ENCODE assay signal across 23 mouse cellular contexts in genomic region chr8:80189797-80190509, GRCm38 (mm10).
DNase-seq lines count a peak whose midpoint lies in the region; ATAC-seq lines count a peak whose summit lies in the region.
"Had no signal": no experiment of that assay in that cellular context is flagged by ENCODE, and none has a peak within 500 bp of the region (broad histone marks: within the 10 kb centered on the region; RNA-seq: fewer than 3 reads in every experiment).

No protein-coding gene starts in this region.

- no peak overlapping the region for H3K9ac ChIP-seq in forebrain, embryonic 16.5 days (replicated peaks; ENCODE audit: low read depth, low read length)
- H3K9ac ChIP-seq in limb, embryonic 12.5 days (replicated peaks), result no peak overlapping the region
- H3K9ac ChIP-seq in neural tube, embryonic 14.5 days (replicated peaks; ENCODE audit: low read depth, low read length), result no peak overlapping the region
- H3K9ac ChIP-seq in hindbrain, embryonic 16.5 days (ENCODE audit: low read depth, low read length), result no peak overlapping the region
- H3K9ac ChIP-seq: embryonic facial prominence, embryonic 15.5 days; hindbrain, embryonic 14.5 days; intestine, embryonic 15.5 days; liver, embryonic 14.5 days; lung, embryonic 15.5 days had no signal

- H3K27ac ChIP-seq in forebrain, embryonic 16.5 days (ENCODE audit: low read length), result peak overlapping the region; percentile 39; the same call in 1 of the 2 replicates
- H3K27ac ChIP-seq in forebrain, embryonic 10.5 days, result no peak overlapping the region
- peak overlapping the region; percentile 54; the same call in 1 of the 2 replicates for H3K27ac ChIP-seq in limb, embryonic 12.5 days
- no peak overlapping the region for H3K27ac ChIP-seq in limb, embryonic 10.5 days
- no peak overlapping the region for H3K27ac ChIP-seq in neural tube, embryonic 14.5 days (ENCODE audit: low read depth, low read length)
- H3K27ac ChIP-seq in hindbrain, embryonic 16.5 days (ENCODE audit: low read depth, low read length), result no peak overlapping the region
- H3K27ac ChIP-seq in hindbrain, embryonic 10.5 days, result no peak overlapping the region
- H3K27ac ChIP-seq: embryonic facial prominence, embryonic 15.5 days; gastrocnemius, adult 2 months; hindbrain, embryonic 14.5 days; intestine, embryonic 15.5 days; liver, embryonic 14.5 days; lung, embryonic 15.5 days had no signal

- no peaks in the 10 kb centered on the region for H3K9me3 ChIP-seq in forebrain, embryonic 16.5 days (ENCODE audit: control insufficient read depth, low read length)
- no peaks in the 10 kb centered on the region for H3K9me3 ChIP-seq in forebrain, embryonic 10.5 days
- no peaks in the 10 kb centered on the region for H3K9me3 ChIP-seq in limb, embryonic 12.5 days
- H3K9me3 ChIP-seq in limb, embryonic 10.5 days (replicated peaks), result no peaks in the 10 kb centered on the region
- no peaks in the 10 kb centered on the region for H3K9me3 ChIP-seq in neural tube, embryonic 14.5 days (ENCODE audit: control insufficient read depth, low read length)
- no peaks in the 10 kb centered on the region for H3K9me3 ChIP-seq in hindbrain, embryonic 16.5 days (ENCODE audit: control insufficient read depth, low read length)
- no peaks in the 10 kb centered on the region for H3K9me3 ChIP-seq in hindbrain, embryonic 10.5 days
- H3K9me3 ChIP-seq: embryonic facial prominence, embryonic 15.5 days; intestine, embryonic 15.5 days; lung, embryonic 15.5 days had no signal

- H3K4me2 ChIP-seq in forebrain, embryonic 16.5 days (ENCODE audit: low read length), result no peak overlapping the region
- no peak overlapping the region for H3K4me2 ChIP-seq in limb, embryonic 12.5 days
- no peak overlapping the region for H3K4me2 ChIP-seq in neural tube, embryonic 14.5 days (ENCODE audit: low read depth, low read length)
- no peak overlapping the region for H3K4me2 ChIP-seq in hindbrain, embryonic 16.5 days (ENCODE audit: low read length)
- H3K4me2 ChIP-seq: embryonic facial prominence, embryonic 15.5 days; heart, embryonic 11.5 days; hindbrain, embryonic 14.5 days; intestine, embryonic 15.5 days; lung, embryonic 15.5 days had no signal

- H3K4me3 ChIP-seq in forebrain, embryonic 16.5 days (replicated peaks; ENCODE audit: low read length), result no peak overlapping the region
- H3K4me3 ChIP-seq in forebrain, embryonic 10.5 days, result no peak overlapping the region
- no peak overlapping the region for H3K4me3 ChIP-seq in limb, embryonic 12.5 days (replicated peaks)
- no peak overlapping the region for H3K4me3 ChIP-seq in limb, embryonic 10.5 days
- no peak overlapping the region for H3K4me3 ChIP-seq in neural tube, embryonic 14.5 days (ENCODE audit: low read depth, low read length)
- no peak overlapping the region for H3K4me3 ChIP-seq in hindbrain, embryonic 16.5 days (ENCODE audit: low read length)
- H3K4me3 ChIP-seq in hindbrain, embryonic 10.5 days, result no peak overlapping the region
- H3K4me3 ChIP-seq: embryonic facial prominence, embryonic 15.5 days; gastrocnemius, adult 2 months; intestine, embryonic 15.5 days; lung, embryonic 15.5 days had no signal

- H3K36me3 ChIP-seq in forebrain, embryonic 16.5 days (ENCODE audit: control insufficient read depth, insufficient read depth), result no peaks in the 10 kb centered on the region
- H3K36me3 ChIP-seq in forebrain, embryonic 10.5 days (replicated peaks), result no peaks in the 10 kb centered on the region
- no peaks in the 10 kb centered on the region for H3K36me3 ChIP-seq in limb, embryonic 12.5 days
- no peaks in the 10 kb centered on the region for H3K36me3 ChIP-seq in limb, embryonic 10.5 days
- H3K36me3 ChIP-seq in neural tube, embryonic 14.5 days (ENCODE audit: control insufficient read depth, insufficient read depth, low read length), result no peaks in the 10 kb centered on the region
- no peaks in the 10 kb centered on the region for H3K36me3 ChIP-seq in hindbrain, embryonic 16.5 days (ENCODE audit: control insufficient read depth, insufficient read depth, low read length)
- H3K36me3 ChIP-seq in hindbrain, embryonic 10.5 days, result no peaks in the 10 kb centered on the region
- H3K36me3 ChIP-seq: embryonic facial prominence, embryonic 15.5 days; G1E; intestine, embryonic 15.5 days; lung, embryonic 15.5 days had no signal

- DNase-seq in forebrain, embryonic 10.5 days (ENCODE audit: extremely low spot score, low spot score), result no peak
- DNase-seq in limb, embryonic 10.5 days (ENCODE audit: low spot score), result no peak
- peak; percentile 14 for DNase-seq in layer of hippocampus, adult 9-11 months
- DNase-seq in hindbrain, embryonic 10.5 days (ENCODE audit: low spot score), result no peak
- DNase-seq: adrenal gland, postnatal 14 days; cerebellum, adult 18-20 months; cerebellum, postnatal 25 days; embryo, embryonic 11 days; gastrocnemius, adult 2 months; heart, postnatal 10 days; left cerebral cortex, postnatal 4 days; lung, postnatal 4 days had no signal

- 68% methylated on average over 10 of the region's 10 CpGs for whole genome bisulfite sequencing in forebrain, embryonic 16.5 days
- 87% methylated on average over 10 of the region's 10 CpGs for WGBS in forebrain, embryonic 10.5 days
- 41% methylated on average over 10 of the region's 10 CpGs for WGBS in limb, embryonic 12.5 days
- WGBS in limb, embryonic 10.5 days, result 74% methylated on average over 10 of the region's 10 CpGs
- 52% methylated on average over 10 of the region's 10 CpGs for WGBS in neural tube, embryonic 14.5 days
- 79% methylated on average over 10 of the region's 10 CpGs for WGBS in hindbrain, embryonic 16.5 days
- 86% methylated on average over 10 of the region's 10 CpGs for WGBS in hindbrain, embryonic 10.5 days

- peak; percentile 84 for ATAC-seq in forebrain, embryonic 16.5 days
- no peak for ATAC-seq in limb, embryonic 12.5 days (ENCODE audit: insufficient number of reproducible peaks, insufficient read depth, low FRiP score, low TSS enrichment, low read depth)
- peak; percentile 63 for ATAC-seq in neural tube, embryonic 14.5 days (ENCODE audit: low read depth)
- ATAC-seq in hindbrain, embryonic 16.5 days, result no peak; the same call in 1 of the 2 replicates
- ATAC-seq: intestine, embryonic 15.5 days had no signal

- H3K27me3 ChIP-seq in forebrain, embryonic 16.5 days (replicated peaks; ENCODE audit: control insufficient read depth, insufficient read depth, low read length), result no peaks in the 10 kb centered on the region
- no peaks in the 10 kb centered on the region for H3K27me3 ChIP-seq in forebrain, embryonic 10.5 days (ENCODE audit: poor library complexity, severe bottlenecking)
- peaks cover 32% of the 10 kb centered on the region for H3K27me3 ChIP-seq in limb, embryonic 12.5 days
- H3K27me3 ChIP-seq in limb, embryonic 10.5 days (ENCODE audit: low read depth, poor library complexity, severe bottlenecking), result 0 out of 2 replicates have a peak, but pooled peaks cover 8% of the 10 kb centered on the region
- H3K27me3 ChIP-seq in neural tube, embryonic 14.5 days (ENCODE audit: control insufficient read depth, insufficient read depth, low read length), result no peaks in the 10 kb centered on the region
- no peaks in the 10 kb centered on the region for H3K27me3 ChIP-seq in hindbrain, embryonic 16.5 days (replicated peaks; ENCODE audit: control insufficient read depth, insufficient read depth, low read length)
- no peaks in the 10 kb centered on the region for H3K27me3 ChIP-seq in hindbrain, embryonic 10.5 days (ENCODE audit: insufficient read depth, poor library complexity, severe bottlenecking)
- H3K27me3 ChIP-seq: embryonic facial prominence, embryonic 15.5 days; intestine, embryonic 15.5 days; lung, embryonic 15.5 days had no signal

- no peaks in the 10 kb centered on the region for H3K4me1 ChIP-seq in forebrain, embryonic 16.5 days (replicated peaks; ENCODE audit: control insufficient read depth, insufficient read depth, low read length)
- no peaks in the 10 kb centered on the region for H3K4me1 ChIP-seq in forebrain, embryonic 10.5 days
- peaks cover 19% of the 10 kb centered on the region for H3K4me1 ChIP-seq in limb, embryonic 12.5 days (replicated peaks)
- H3K4me1 ChIP-seq in limb, embryonic 10.5 days, result peaks cover 13% of the 10 kb centered on the region
- no peaks in the 10 kb centered on the region for H3K4me1 ChIP-seq in neural tube, embryonic 14.5 days (ENCODE audit: control insufficient read depth, insufficient read depth, low read length)
- H3K4me1 ChIP-seq in hindbrain, embryonic 16.5 days (ENCODE audit: control insufficient read depth, insufficient read depth, low read depth, low read length), result no peaks in the 10 kb centered on the region
- H3K4me1 ChIP-seq in hindbrain, embryonic 10.5 days (replicated peaks), result no peaks in the 10 kb centered on the region
- H3K4me1 ChIP-seq: intestine, embryonic 15.5 days; lung, embryonic 15.5 days had no signal

Comparison
In these comparisons a context has a peak if more than half of its experiments do, and no peak if none do; other contexts are left out.
1. H3K27ac ChIP-seq: peak in forebrain, embryonic 16.5 days (single experiment) and limb, embryonic 12.5 days (single experiment); none in forebrain, embryonic 10.5 days (single experiment), limb, embryonic 10.5 days (single experiment), neural tube, embryonic 14.5 days (single experiment), hindbrain, embryonic 16.5 days (single experiment) and hindbrain, embryonic 10.5 days (single experiment).
2. ATAC-seq: peak in forebrain, embryonic 16.5 days (single experiment) and neural tube, embryonic 14.5 days (single experiment); none in limb, embryonic 12.5 days (single experiment) and hindbrain, embryonic 16.5 days (single experiment).